Mouse (Mus musculus): ENCODE measurements around the gene Krt13.

Gene Krt13

GRCm38 (mm10) chr11:100121466-100121865 is at the start of gene Krt13:
Gene Krt13 (minus strand): TSS chr11:100121566.
- DNase-seq (ENCODE audit: low read depth) = no peak

- DNase-seq (ENCODE audit: low read depth) = peak; percentile 91
These were observed 47.7 kb upstream of the Krt13 start for GRCm38 (mm10) chr11:100168765-100169762.

GRCm38 (mm10) chr11:100168071-100168470 is 46.7 kb upstream of the Krt13 start:
- DNase-seq (ENCODE audit: low read depth) = no peak

GRCm38 (mm10) chr11:100164392-100164791 is 43.0 kb upstream of the Krt13 start:
- no peak for DNase-seq (ENCODE audit: low read depth)

- DNase-seq (ENCODE audit: low read depth) = no peak
These were observed 36.6 kb upstream of the Krt13 start for GRCm38 (mm10) chr11:100157908-100158477.

GRCm38 (mm10) chr11:100157331-100157730 is 36.0 kb upstream of the Krt13 start:
- DNase-seq (ENCODE audit: low read depth) = peak; percentile 26

- DNase-seq (ENCODE audit: low read depth) = peak; percentile 77
These were observed 34.3 kb upstream of the Krt13 start for GRCm38 (mm10) chr11:100155497-100156255.

- DNase-seq (ENCODE audit: low read depth) = no peak
These were observed 27.4 kb upstream of the Krt13 start, which contains the start of gene Krt19 for GRCm38 (mm10) chr11:100148615-100149330. Gene Krt19 (minus strand): TSS chr11:100148665.

- peak; percentile 82 for DNase-seq (ENCODE audit: low read depth)
These were observed 26.4 kb upstream of the Krt13 start for GRCm38 (mm10) chr11:100147566-100148353.

GRCm38 (mm10) chr11:100145858-100146560 is 24.6 kb upstream of the Krt13 start:
- DNase-seq (ENCODE audit: low read depth) = no peak

- DNase-seq (ENCODE audit: low read depth) = no peak
These were observed 23.7 kb upstream of the Krt13 start for GRCm38 (mm10) chr11:100145104-100145503.

- no peak for DNase-seq (ENCODE audit: low read depth)
These were observed 19.6 kb upstream of the Krt13 start for GRCm38 (mm10) chr11:100140966-100141365.

- no peak for DNase-seq (ENCODE audit: low read depth)
These were observed 18.0 kb upstream of the Krt13 start for GRCm38 (mm10) chr11:100139391-100139790.

- DNase-seq (ENCODE audit: low read depth) = no peak
These were observed 17.4 kb upstream of the Krt13 start for GRCm38 (mm10) chr11:100138809-100139208.

- no peak for DNase-seq (ENCODE audit: low read depth)
These were observed 16.3 kb upstream of the Krt13 start for GRCm38 (mm10) chr11:100137693-100138092.

GRCm38 (mm10) chr11:100136559-100136958 is 15.2 kb upstream of the Krt13 start:
- DNase-seq (ENCODE audit: low read depth) = no peak

GRCm38 (mm10) chr11:100135731-100136130 is 14.4 kb upstream of the Krt13 start, which contains the start of gene Krt15:
Gene Krt15 (minus strand): TSS chr11:100135928.
- DNase-seq (ENCODE audit: low read depth) = no peak

- DNase-seq (ENCODE audit: low read depth) = peak; percentile 67
These were observed 3.5 kb upstream of the Krt13 start for GRCm38 (mm10) chr11:100124901-100125300.

- DNase-seq (ENCODE audit: low read depth) = peak; percentile 62
These were observed 1.0 kb downstream of the Krt13 start for GRCm38 (mm10) chr11:100120331-100120730.

GRCm38 (mm10) chr11:100113742-100114029 is 7.7 kb downstream of the Krt13 start:
- peak; percentile 13 for DNase-seq (ENCODE audit: low read depth)

Data from NIH3T3 (cell line).